Mouse (Mus musculus): Measurements from ENCODE around the gene Uqcrq. TPM values are rescaled to one million over a fixed set of nuclear protein-coding genes. Genes with fewer than 3 reads are reported as not detected.

Uqcrq gene
- polyA plus RNA-seq, 1 experiment from 2014 or later = 564 TPM

- Histone ChIP-seq H3K36me3 (ENCODE audit: control insufficient read depth, insufficient read depth, low read length) (no peaks in the 10 kb centered on the region), H3K27me3 (ENCODE audit: control insufficient read depth, insufficient read depth, low read length) (peaks cover 29% of the 10 kb centered on the region), H3K9me3 (ENCODE audit: control insufficient read depth, low read length) (no peaks in the 10 kb centered on the region), H3K9ac (ENCODE audit: low read depth, low read length) (peak within 1 kb of the TSS; percentile 53), H3K4me1 (replicated peaks; ENCODE audit: control insufficient read depth, insufficient read depth, low read length) (no peaks in the 10 kb centered on the region), H3K4me3 (ENCODE audit: low read depth, low read length) (peak within 1 kb of the TSS; percentile 38), H3K4me2 (replicated peaks; ENCODE audit: low read depth, low read length) (peak within 1 kb of the TSS; percentile 86), H3K27ac (ENCODE audit: low read depth, low read length) (no peak within 1 kb of the TSS)
- peak; percentile 73 for DNase-seq (ENCODE audit: low spot score)
- ATAC-seq (ENCODE audit: low FRiP score) = peak; percentile 59
- WGBS = 5% methylated on average over 42 of the region's 42 CpGs
Observed at GRCm38 (mm10) chr11:53456474-53457371, 26.1 kb upstream of the Uqcrq start, which contains the start of the genes Gm10447 and Shroom1. Gene Gm10447, minus strand, starts transcription at chr11:53457110. Gene Shroom1, plus strand, starts transcription at chr11:53457205.

- Histone ChIP-seq H3K36me3 (ENCODE audit: control insufficient read depth, insufficient read depth, low read length) (no peaks in the 10 kb centered on the region), H3K27ac (ENCODE audit: low read depth, low read length) (no peak overlapping the region), H3K4me2 (replicated peaks; ENCODE audit: low read depth, low read length) (no peak overlapping the region), H3K4me1 (replicated peaks; ENCODE audit: control insufficient read depth, insufficient read depth, low read length) (no peaks in the 10 kb centered on the region), H3K9me3 (ENCODE audit: control insufficient read depth, low read length) (no peaks in the 10 kb centered on the region), H3K9ac (ENCODE audit: low read depth, low read length) (no peak overlapping the region), H3K27me3 (ENCODE audit: control insufficient read depth, insufficient read depth, low read length) (peaks cover 16% of the 10 kb centered on the region), H3K4me3 (ENCODE audit: low read depth, low read length) (no peak overlapping the region)
- ATAC-seq (ENCODE audit: low FRiP score) = no peak
- 93% methylated on average over 5 of the region's 5 CpGs for WGBS
- DNase-seq (ENCODE audit: low spot score) = no peak
Observed at GRCm38 (mm10) chr11:53453031-53453430, 22.4 kb upstream of the Uqcrq start.

- H3K36me3 ChIP-seq (ENCODE audit: control insufficient read depth, insufficient read depth, low read length) = no peaks in the 10 kb centered on the region
- peaks cover 10% of the 10 kb centered on the region for H3K27me3 ChIP-seq (ENCODE audit: control insufficient read depth, insufficient read depth, low read length)
- DNase-seq (ENCODE audit: low spot score) (no peak), ATAC-seq (ENCODE audit: low FRiP score) (no peak)
- 94% methylated on average over 9 of the region's 9 CpGs for WGBS
- no peak overlapping the region for H3K4me2 ChIP-seq (replicated peaks; ENCODE audit: low read depth, low read length)
- H3K4me1 ChIP-seq (replicated peaks; ENCODE audit: control insufficient read depth, insufficient read depth, low read length) = no peaks in the 10 kb centered on the region
- H3K9me3 ChIP-seq (ENCODE audit: control insufficient read depth, low read length) = no peaks in the 10 kb centered on the region
- no peak overlapping the region for H3K27ac ChIP-seq (ENCODE audit: low read depth, low read length)
- no peak overlapping the region for H3K9ac ChIP-seq (ENCODE audit: low read depth, low read length)
- H3K4me3 ChIP-seq (ENCODE audit: low read depth, low read length) = no peak overlapping the region
Observed at GRCm38 (mm10) chr11:53452396-53452795, 21.8 kb upstream of the Uqcrq start.

GRCm38 (mm10) chr11:53451361-53451760, 20.7 kb upstream of the Uqcrq start:
- H3K27ac ChIP-seq (ENCODE audit: low read depth, low read length) = no peak overlapping the region
- no peak overlapping the region for H3K9ac ChIP-seq (ENCODE audit: low read depth, low read length)
- no peak overlapping the region for H3K4me2 ChIP-seq (replicated peaks; ENCODE audit: low read depth, low read length)
- H3K36me3 ChIP-seq (ENCODE audit: control insufficient read depth, insufficient read depth, low read length) = no peaks in the 10 kb centered on the region
- DNase-seq (ENCODE audit: low spot score) (no peak), ATAC-seq (ENCODE audit: low FRiP score) (no peak)
- no peaks in the 10 kb centered on the region for H3K9me3 ChIP-seq (ENCODE audit: control insufficient read depth, low read length)
- 65% methylated on average over 2 of the region's 2 CpGs for WGBS
- H3K4me1 ChIP-seq (replicated peaks; ENCODE audit: control insufficient read depth, insufficient read depth, low read length) = no peaks in the 10 kb centered on the region
- no peak overlapping the region for H3K4me3 ChIP-seq (ENCODE audit: low read depth, low read length)
- peaks cover 2% of the 10 kb centered on the region; the same call in 1 of the 2 replicates for H3K27me3 ChIP-seq (ENCODE audit: control insufficient read depth, insufficient read depth, low read length)

GRCm38 (mm10) chr11:53450070-53450705, 19.6 kb upstream of the Uqcrq start:
- no peak overlapping the region for H3K9ac ChIP-seq (ENCODE audit: low read depth, low read length)
- H3K4me3 ChIP-seq (ENCODE audit: low read depth, low read length) = no peak overlapping the region
- no peak for DNase-seq (ENCODE audit: low spot score)
- H3K27me3 ChIP-seq (ENCODE audit: control insufficient read depth, insufficient read depth, low read length) = no peaks in the 10 kb centered on the region
- no peak overlapping the region for H3K27ac ChIP-seq (ENCODE audit: low read depth, low read length)
- no peaks in the 10 kb centered on the region for H3K4me1 ChIP-seq (replicated peaks; ENCODE audit: control insufficient read depth, insufficient read depth, low read length)
- H3K9me3 ChIP-seq (ENCODE audit: control insufficient read depth, low read length) = no peaks in the 10 kb centered on the region
- 63% methylated on average over 15 of the region's 15 CpGs for WGBS
- no peaks in the 10 kb centered on the region for H3K36me3 ChIP-seq (ENCODE audit: control insufficient read depth, insufficient read depth, low read length)
- H3K4me2 ChIP-seq (replicated peaks; ENCODE audit: low read depth, low read length) = no peak overlapping the region
- ATAC-seq (ENCODE audit: low FRiP score) = no peak

GRCm38 (mm10) chr11:53448529-53448928, 17.9 kb upstream of the Uqcrq start:
- Histone ChIP-seq H3K4me3 (ENCODE audit: low read depth, low read length) (no peak overlapping the region), H3K27me3 (ENCODE audit: control insufficient read depth, insufficient read depth, low read length) (no peaks in the 10 kb centered on the region), H3K9me3 (ENCODE audit: control insufficient read depth, low read length) (no peaks in the 10 kb centered on the region), H3K9ac (ENCODE audit: low read depth, low read length) (no peak overlapping the region), H3K4me1 (replicated peaks; ENCODE audit: control insufficient read depth, insufficient read depth, low read length) (no peaks in the 10 kb centered on the region), H3K27ac (ENCODE audit: low read depth, low read length) (no peak overlapping the region), H3K4me2 (replicated peaks; ENCODE audit: low read depth, low read length) (no peak overlapping the region), H3K36me3 (ENCODE audit: control insufficient read depth, insufficient read depth, low read length) (no peaks in the 10 kb centered on the region)
- DNase-seq (ENCODE audit: low spot score) = no peak
- no peak for ATAC-seq (ENCODE audit: low FRiP score)
- WGBS = 91% methylated on average over 1 of the region's 1 CpGs

- Histone ChIP-seq H3K36me3 (ENCODE audit: control insufficient read depth, insufficient read depth, low read length) (no peaks in the 10 kb centered on the region), H3K27me3 (ENCODE audit: control insufficient read depth, insufficient read depth, low read length) (no peaks in the 10 kb centered on the region), H3K4me3 (ENCODE audit: low read depth, low read length) (no peak overlapping the region), H3K27ac (ENCODE audit: low read depth, low read length) (no peak overlapping the region), H3K4me2 (replicated peaks; ENCODE audit: low read depth, low read length) (no peak overlapping the region), H3K9me3 (ENCODE audit: control insufficient read depth, low read length) (no peaks in the 10 kb centered on the region), H3K4me1 (replicated peaks; ENCODE audit: control insufficient read depth, insufficient read depth, low read length) (no peaks in the 10 kb centered on the region), H3K9ac (ENCODE audit: low read depth, low read length) (no peak overlapping the region)
- DNase-seq (ENCODE audit: low spot score) (no peak), ATAC-seq (ENCODE audit: low FRiP score) (no peak)
- 89% methylated on average over 8 of the region's 8 CpGs for WGBS
Observed at GRCm38 (mm10) chr11:53447996-53448395, 17.4 kb upstream of the Uqcrq start.

GRCm38 (mm10) chr11:53446183-53446582, 15.6 kb upstream of the Uqcrq start:
- 89% methylated on average over 13 of the region's 13 CpGs for WGBS
- Histone ChIP-seq H3K4me2 (replicated peaks; ENCODE audit: low read depth, low read length) (no peak overlapping the region), H3K27me3 (ENCODE audit: control insufficient read depth, insufficient read depth, low read length) (no peaks in the 10 kb centered on the region), H3K9me3 (ENCODE audit: control insufficient read depth, low read length) (no peaks in the 10 kb centered on the region), H3K27ac (ENCODE audit: low read depth, low read length) (no peak overlapping the region), H3K4me3 (ENCODE audit: low read depth, low read length) (no peak overlapping the region), H3K4me1 (replicated peaks; ENCODE audit: control insufficient read depth, insufficient read depth, low read length) (no peaks in the 10 kb centered on the region), H3K36me3 (ENCODE audit: control insufficient read depth, insufficient read depth, low read length) (no peaks in the 10 kb centered on the region), H3K9ac (ENCODE audit: low read depth, low read length) (no peak overlapping the region)
- ATAC-seq (ENCODE audit: low FRiP score) = no peak
- no peak for DNase-seq (ENCODE audit: low spot score)
